Mouse (Mus musculus) 416B (cell line): ENCODE measurements around the gene Olfr517.

Experiments
- DNase-seq: peaks from one replicate; pipeline ENCODE4 v3.0.0; 2011; ENCODE audit warnings: low read depth

Olfr517 gene

GRCm38 (mm10) chr7:108872279-108872678 lies at the start of gene Olfr517:
Gene Olfr517 (minus strand): TSS chr7:108872379.
- no peak for DNase-seq

- DNase-seq: no peak
These were observed 31.8 kb upstream of the Olfr517 start for GRCm38 (mm10) chr7:108903969-108904368.

GRCm38 (mm10) chr7:108894320-108894719 lies 22.1 kb upstream of the Olfr517 start, which contains the start of gene Olfr519:
Gene Olfr519 (minus strand): TSS chr7:108894420.
- DNase-seq: no peak

- no peak for DNase-seq
These were observed 12.7 kb upstream of the Olfr517 start, which contains the start of gene Olfr518 for GRCm38 (mm10) chr7:108884906-108885305. Gene Olfr518 (minus strand): TSS chr7:108885006.

GRCm38 (mm10) chr7:108850429-108850828 lies 21.8 kb downstream of the Olfr517 start, which contains the start of gene Olfr516:
Gene Olfr516 (minus strand): TSS chr7:108850529.
- DNase-seq: no peak

GRCm38 (mm10) chr7:108825897-108826296 lies 46.3 kb downstream of the Olfr517 start, which contains the start of gene Olfr514:
Gene Olfr514 (minus strand): TSS chr7:108825997.
- no peak for DNase-seq
